Mouse (Mus musculus): ENCODE measurements at regions not wholly inside any gene's neighbourhood (a gene's known extent, or its start where the extent isn't known, plus 50 kb on each side); places are given as distances from the start of the nearest gene placed in this dataset.

DNA sequence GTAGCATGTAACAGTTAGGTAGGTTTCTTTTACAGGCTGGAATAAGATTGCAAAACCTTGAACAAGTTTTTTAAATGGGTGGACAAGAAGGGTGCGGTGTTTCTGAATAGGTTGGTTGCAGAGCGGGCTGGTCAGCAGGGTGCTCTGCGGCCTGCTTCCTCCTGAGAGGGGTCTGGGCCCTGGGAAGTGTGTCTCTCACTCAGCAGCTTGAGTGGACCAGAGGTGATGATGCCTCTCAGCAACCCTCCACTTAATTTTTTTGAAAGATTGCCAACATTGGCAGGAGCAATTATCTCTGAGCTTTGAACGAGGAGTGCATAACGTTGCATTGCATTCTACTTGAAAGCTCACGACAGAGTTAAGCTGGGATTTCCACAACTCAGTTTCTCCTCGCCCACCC lies 108.3 kb upstream of the Lnx1 start:
- H3K36me3 ChIP-seq (ENCODE audit: control insufficient read depth, insufficient read depth, low read length): no peaks in the 10 kb centered on the region
- 77% methylated on average over 7 of the region's 7 CpGs for WGBS
- no peak overlapping the region for H3K27ac ChIP-seq (ENCODE audit: low read depth)
- ATAC-seq (replicated peaks; ENCODE audit: low FRiP score, low TSS enrichment, low read depth) (no peak), DNase-seq (ENCODE audit: low spot score) (no peak)
- no peaks in the 10 kb centered on the region for H3K27me3 ChIP-seq (replicated peaks; ENCODE audit: control insufficient read depth, insufficient read depth, low read length)
- no peaks in the 10 kb centered on the region for H3K9me3 ChIP-seq (ENCODE audit: control insufficient read depth, low read length)
- H3K4me3 ChIP-seq (ENCODE audit: low read depth, low read length): no peak overlapping the region
- no peak overlapping the region for H3K4me2 ChIP-seq (ENCODE audit: low read length)
- H3K4me1 ChIP-seq (replicated peaks; ENCODE audit: control insufficient read depth, insufficient read depth, low read length): peaks cover 4% of the 10 kb centered on the region; the same call in 1 of the 2 replicates
- H3K9ac ChIP-seq (ENCODE audit: low read length): no peak overlapping the region

DNA sequence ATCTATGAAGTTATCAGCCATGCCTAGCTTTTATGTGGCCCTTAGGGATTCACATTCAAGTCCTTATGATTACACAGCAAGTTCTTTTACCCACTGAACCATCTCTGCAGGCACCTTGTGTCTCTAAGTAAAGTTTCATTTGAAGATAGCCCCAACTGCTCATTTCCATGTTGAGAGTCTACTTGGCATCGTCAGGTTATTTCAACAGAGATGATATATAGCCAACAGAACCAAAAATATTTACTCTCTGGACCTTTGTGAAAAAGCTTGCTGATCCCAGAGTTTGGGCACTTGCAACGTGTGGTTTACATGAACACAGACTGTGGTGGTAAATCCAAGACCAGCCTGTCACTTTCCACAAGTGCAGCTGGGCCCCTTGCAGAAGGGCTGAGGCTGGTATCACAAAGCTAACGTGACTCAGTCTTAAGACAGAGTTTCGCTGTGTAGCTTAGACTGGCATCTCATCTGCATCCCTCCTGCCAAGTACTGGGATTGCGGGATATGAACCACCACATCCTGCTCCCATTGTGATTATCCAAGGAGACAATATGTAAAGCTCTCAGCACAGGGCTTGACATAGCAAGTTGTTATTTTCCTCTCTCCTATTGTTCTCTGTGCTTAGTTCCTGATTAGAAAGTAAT lies 105.0 kb upstream of the Lnx1 start:
- ATAC-seq (replicated peaks; ENCODE audit: low FRiP score, low TSS enrichment, low read depth): no peak
- no peaks in the 10 kb centered on the region for H3K27me3 ChIP-seq (replicated peaks; ENCODE audit: control insufficient read depth, insufficient read depth, low read length)
- no peak for DNase-seq (ENCODE audit: low spot score)
- peaks cover 2% of the 10 kb centered on the region; the same call in 1 of the 2 replicates for H3K4me1 ChIP-seq (replicated peaks; ENCODE audit: control insufficient read depth, insufficient read depth, low read length)
- 53% methylated on average over 5 of the region's 5 CpGs for WGBS
- H3K9ac ChIP-seq (ENCODE audit: low read length): no peak overlapping the region
- H3K4me3 ChIP-seq (ENCODE audit: low read depth, low read length): no peak overlapping the region
- H3K9me3 ChIP-seq (ENCODE audit: control insufficient read depth, low read length): no peaks in the 10 kb centered on the region
- H3K4me2 ChIP-seq (ENCODE audit: low read length): no peak overlapping the region
- H3K27ac ChIP-seq (ENCODE audit: low read depth): no peak overlapping the region
- no peaks in the 10 kb centered on the region for H3K36me3 ChIP-seq (ENCODE audit: control insufficient read depth, insufficient read depth, low read length)

DNA sequence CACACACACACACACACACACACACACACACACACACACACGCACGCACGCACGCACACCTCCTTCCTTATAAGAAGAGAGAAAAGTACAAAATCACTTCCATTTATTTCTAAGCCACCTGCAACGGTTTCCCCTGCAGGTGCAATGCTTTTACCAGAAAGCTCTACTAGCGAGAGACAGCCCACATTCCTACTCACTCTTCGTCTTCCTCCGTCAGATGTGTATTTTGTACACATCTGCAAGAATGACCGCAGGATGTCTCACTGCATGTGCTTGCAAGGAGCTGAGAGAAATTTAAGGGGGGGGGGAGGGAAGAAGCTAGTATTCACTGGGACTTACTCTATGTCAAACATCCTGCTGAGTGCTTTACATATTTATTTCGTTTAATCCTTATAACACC lies 99.2 kb upstream of the Lnx1 start:
- 56% methylated on average over 8 of the region's 10 CpGs for WGBS
- no peaks in the 10 kb centered on the region for H3K36me3 ChIP-seq (ENCODE audit: control insufficient read depth, insufficient read depth, low read length)
- no peaks in the 10 kb centered on the region for H3K9me3 ChIP-seq (ENCODE audit: control insufficient read depth, low read length)
- H3K4me3 ChIP-seq (ENCODE audit: low read depth, low read length): no peak overlapping the region
- H3K27me3 ChIP-seq (replicated peaks; ENCODE audit: control insufficient read depth, insufficient read depth, low read length): no peaks in the 10 kb centered on the region
- H3K4me2 ChIP-seq (ENCODE audit: low read length): no peak overlapping the region
- DNase-seq (ENCODE audit: low spot score) (no peak), ATAC-seq (replicated peaks; ENCODE audit: low FRiP score, low TSS enrichment, low read depth) (no peak)
- no peak overlapping the region for H3K27ac ChIP-seq (ENCODE audit: low read depth)
- peaks cover 8% of the 10 kb centered on the region; the same call in 1 of the 2 replicates for H3K4me1 ChIP-seq (replicated peaks; ENCODE audit: control insufficient read depth, insufficient read depth, low read length)
- no peak overlapping the region for H3K9ac ChIP-seq (ENCODE audit: low read length)

DNA sequence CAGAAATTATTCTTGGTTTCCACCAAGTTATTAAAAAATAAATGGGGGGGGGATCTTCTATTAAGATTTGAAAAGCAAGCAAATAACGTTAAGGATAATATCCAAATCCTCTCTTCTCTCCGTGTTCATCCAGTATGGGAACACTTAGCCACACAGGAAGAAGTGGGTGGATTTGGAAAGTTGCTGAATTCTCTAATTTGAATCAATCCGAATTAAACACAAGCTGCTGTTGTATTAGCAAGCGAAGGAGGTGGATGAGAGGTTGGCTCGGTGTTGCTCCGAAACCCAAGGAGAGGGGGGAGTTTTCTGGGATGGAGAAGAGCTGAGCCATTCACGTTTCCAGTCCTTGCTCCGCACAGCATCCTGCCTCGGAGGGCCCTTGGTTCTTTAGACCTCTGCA lies 97.6 kb upstream of the Lnx1 start:
- DNase-seq (ENCODE audit: low spot score): no peak
- Histone ChIP-seq H3K27me3 (replicated peaks; ENCODE audit: control insufficient read depth, insufficient read depth, low read length) (no peaks in the 10 kb centered on the region), H3K4me2 (ENCODE audit: low read length) (no peak overlapping the region), H3K9ac (ENCODE audit: low read length) (no peak overlapping the region), H3K4me1 (replicated peaks; ENCODE audit: control insufficient read depth, insufficient read depth, low read length) (peaks cover 11% of the 10 kb centered on the region), H3K9me3 (ENCODE audit: control insufficient read depth, low read length) (no peaks in the 10 kb centered on the region), H3K36me3 (ENCODE audit: control insufficient read depth, insufficient read depth, low read length) (no peaks in the 10 kb centered on the region), H3K4me3 (ENCODE audit: low read depth, low read length) (no peak overlapping the region), H3K27ac (ENCODE audit: low read depth) (no peak overlapping the region)
- WGBS: 68% methylated on average over 9 of the region's 9 CpGs
- no peak for ATAC-seq (replicated peaks; ENCODE audit: low FRiP score, low TSS enrichment, low read depth)

DNA sequence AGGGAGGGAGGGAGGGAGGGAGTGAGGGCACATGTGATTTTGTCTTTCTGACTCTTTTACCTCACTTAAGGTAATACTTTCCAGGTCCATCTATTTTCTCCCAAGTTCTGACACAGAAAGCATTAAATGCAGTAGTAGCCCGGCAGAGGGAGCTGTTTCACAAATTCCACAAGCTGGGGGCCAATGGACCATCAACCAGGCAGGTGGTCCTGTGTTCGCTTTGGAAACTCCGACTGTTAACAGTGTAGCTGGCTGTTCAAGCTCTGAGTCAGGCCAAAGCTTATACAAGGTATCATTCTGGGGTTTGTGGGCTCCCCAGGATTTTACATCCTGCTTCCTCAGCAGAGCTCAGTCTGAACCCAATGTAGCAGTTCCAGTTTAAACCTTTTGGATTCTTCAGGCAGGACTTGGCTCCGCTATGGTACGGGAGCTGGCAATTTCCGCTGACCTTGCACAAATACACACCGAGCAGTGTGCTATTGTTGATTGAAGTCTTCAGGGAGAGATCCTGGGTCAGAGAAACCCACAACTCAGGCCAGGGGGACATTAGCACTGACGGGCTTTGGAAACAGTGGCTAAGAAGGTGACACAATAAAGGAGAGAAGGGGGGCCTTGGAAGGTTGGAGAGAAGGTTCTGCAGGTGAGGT lies 93.8 kb upstream of the Lnx1 start:
- ATAC-seq (replicated peaks; ENCODE audit: low FRiP score, low TSS enrichment, low read depth) (no peak), DNase-seq (ENCODE audit: low spot score) (peak; percentile 86)
- H3K4me2 ChIP-seq (ENCODE audit: low read length): no peak overlapping the region
- no peak overlapping the region for H3K9ac ChIP-seq (ENCODE audit: low read length)
- H3K27me3 ChIP-seq (replicated peaks; ENCODE audit: control insufficient read depth, insufficient read depth, low read length): no peaks in the 10 kb centered on the region
- H3K27ac ChIP-seq (ENCODE audit: low read depth): no peak overlapping the region
- peaks cover 33% of the 10 kb centered on the region for H3K4me1 ChIP-seq (replicated peaks; ENCODE audit: control insufficient read depth, insufficient read depth, low read length)
- no peaks in the 10 kb centered on the region for H3K36me3 ChIP-seq (ENCODE audit: control insufficient read depth, insufficient read depth, low read length)
- WGBS: 40% methylated on average over 8 of the region's 8 CpGs
- H3K9me3 ChIP-seq (ENCODE audit: control insufficient read depth, low read length): no peaks in the 10 kb centered on the region; the same call in 1 of the 2 replicates
- no peak overlapping the region for H3K4me3 ChIP-seq (ENCODE audit: low read depth, low read length)

DNA sequence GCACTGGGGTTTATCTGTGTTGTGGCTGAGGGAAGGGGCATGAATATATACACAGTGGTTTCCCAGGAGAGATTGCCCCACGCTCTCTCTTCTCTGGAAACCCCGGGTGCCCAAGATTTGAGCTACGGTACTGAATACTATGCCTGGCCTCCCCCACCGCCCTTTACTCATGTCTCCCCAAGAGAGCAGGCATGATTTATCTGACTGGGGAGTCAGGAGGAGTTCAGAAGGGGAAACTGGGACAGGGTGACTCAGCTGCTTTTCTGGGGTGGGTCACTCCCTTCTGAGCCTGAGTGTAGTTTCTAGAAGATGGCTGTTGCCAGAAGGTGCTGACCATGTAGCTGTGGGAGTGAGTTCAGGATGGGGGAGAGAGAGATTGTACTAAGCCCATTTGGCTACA lies 92.0 kb upstream of the Lnx1 start:
- Histone ChIP-seq H3K9me3 (ENCODE audit: control insufficient read depth, low read length) (no peaks in the 10 kb centered on the region; the same call in 1 of the 2 replicates), H3K36me3 (ENCODE audit: control insufficient read depth, insufficient read depth, low read length) (no peaks in the 10 kb centered on the region), H3K4me1 (replicated peaks; ENCODE audit: control insufficient read depth, insufficient read depth, low read length) (peaks cover 33% of the 10 kb centered on the region), H3K27ac (ENCODE audit: low read depth) (no peak overlapping the region), H3K4me3 (ENCODE audit: low read depth, low read length) (no peak overlapping the region), H3K4me2 (ENCODE audit: low read length) (no peak overlapping the region), H3K27me3 (replicated peaks; ENCODE audit: control insufficient read depth, insufficient read depth, low read length) (no peaks in the 10 kb centered on the region), H3K9ac (ENCODE audit: low read length) (no peak overlapping the region)
- ATAC-seq (replicated peaks; ENCODE audit: low FRiP score, low TSS enrichment, low read depth) (no peak), DNase-seq (ENCODE audit: low spot score) (no peak)
- WGBS: 84% methylated on average over 4 of the region's 4 CpGs

DNA sequence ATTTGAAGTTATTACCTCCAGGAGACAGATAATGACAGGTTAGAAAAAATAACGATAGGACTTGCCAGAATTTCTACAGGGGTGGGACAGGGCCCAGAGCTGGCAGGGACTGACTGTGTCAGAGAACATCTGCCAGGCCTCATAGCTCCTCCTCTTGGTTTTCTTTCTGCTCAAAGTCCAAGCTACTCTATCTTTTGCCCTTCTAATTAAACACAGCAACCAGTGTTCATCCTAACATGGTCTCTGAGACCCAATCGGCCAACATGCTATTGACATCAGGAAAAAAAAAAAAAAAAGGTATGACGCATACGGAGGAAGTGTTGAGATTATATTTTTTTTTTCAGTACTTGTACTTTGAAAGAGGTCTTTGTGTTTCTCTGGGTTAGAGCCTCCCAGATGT lies 90.7 kb upstream of the Lnx1 start:
- DNase-seq (ENCODE audit: low spot score): no peak
- Histone ChIP-seq H3K27ac (ENCODE audit: low read depth) (peak overlapping the region; percentile 87), H3K9ac (ENCODE audit: low read length) (no peak overlapping the region), H3K36me3 (ENCODE audit: control insufficient read depth, insufficient read depth, low read length) (no peaks in the 10 kb centered on the region), H3K4me1 (replicated peaks; ENCODE audit: control insufficient read depth, insufficient read depth, low read length) (peaks cover 31% of the 10 kb centered on the region), H3K4me2 (ENCODE audit: low read length) (no peak overlapping the region), H3K27me3 (replicated peaks; ENCODE audit: control insufficient read depth, insufficient read depth, low read length) (no peaks in the 10 kb centered on the region), H3K4me3 (ENCODE audit: low read depth, low read length) (no peak overlapping the region), H3K9me3 (ENCODE audit: control insufficient read depth, low read length) (no peaks in the 10 kb centered on the region; the same call in 1 of the 2 replicates)
- no peak for ATAC-seq (replicated peaks; ENCODE audit: low FRiP score, low TSS enrichment, low read depth)
- 23% methylated on average over 4 of the region's 4 CpGs for WGBS

DNA sequence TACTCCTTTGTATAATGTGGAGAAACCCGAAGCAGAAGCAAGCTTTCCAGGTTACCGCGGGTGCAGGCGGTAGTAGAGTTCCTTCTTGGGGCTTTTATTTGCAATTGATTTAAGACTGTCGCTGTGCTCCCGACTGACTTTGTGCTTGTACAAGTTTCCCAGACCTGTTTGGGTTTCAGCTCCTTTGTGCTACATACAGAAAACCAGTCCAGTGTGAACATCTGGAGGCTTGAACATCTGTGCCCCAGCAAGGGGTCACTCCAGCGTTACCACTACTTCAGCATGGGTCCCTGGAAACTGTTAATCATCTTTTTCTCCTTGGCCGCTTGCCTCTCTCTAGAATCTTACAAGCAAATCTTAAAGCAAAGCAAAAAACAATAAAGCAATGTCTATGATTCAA lies 90.2 kb upstream of the Lnx1 start:
- ATAC-seq (replicated peaks; ENCODE audit: low FRiP score, low TSS enrichment, low read depth): no peak
- Histone ChIP-seq H3K36me3 (ENCODE audit: control insufficient read depth, insufficient read depth, low read length) (no peaks in the 10 kb centered on the region), H3K27me3 (replicated peaks; ENCODE audit: control insufficient read depth, insufficient read depth, low read length) (no peaks in the 10 kb centered on the region), H3K4me2 (ENCODE audit: low read length) (peak overlapping the region; percentile 29; the same call in 1 of the 2 replicates), H3K4me1 (replicated peaks; ENCODE audit: control insufficient read depth, insufficient read depth, low read length) (peaks cover 31% of the 10 kb centered on the region), H3K9me3 (ENCODE audit: control insufficient read depth, low read length) (no peaks in the 10 kb centered on the region; the same call in 1 of the 2 replicates), H3K27ac (ENCODE audit: low read depth) (peak overlapping the region; percentile 87), H3K9ac (ENCODE audit: low read length) (no peak overlapping the region), H3K4me3 (ENCODE audit: low read depth, low read length) (no peak overlapping the region)
- 12% methylated on average over 8 of the region's 8 CpGs for WGBS
- DNase-seq (ENCODE audit: low spot score): peak; percentile 64

DNA sequence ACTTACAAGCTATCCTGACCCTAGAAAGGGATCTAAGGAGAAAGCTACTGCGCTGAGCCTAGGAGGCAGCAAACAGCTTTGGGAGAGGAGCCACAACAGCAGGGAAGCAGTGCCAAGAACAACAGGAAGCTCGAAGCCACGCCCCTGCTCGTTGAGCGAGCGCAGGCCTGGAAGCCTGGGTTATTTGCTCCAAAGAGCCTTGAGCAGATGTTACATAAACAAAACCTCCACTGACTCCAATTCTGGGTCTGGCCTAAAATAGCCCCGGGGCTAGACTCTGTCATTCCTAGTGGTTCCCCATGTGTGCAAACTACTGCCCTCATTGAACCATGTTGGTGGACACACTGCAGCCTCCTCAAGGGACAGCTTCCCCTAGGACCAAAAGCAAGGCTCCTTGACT lies 89.6 kb upstream of the Lnx1 start:
- Histone ChIP-seq H3K36me3 (ENCODE audit: control insufficient read depth, insufficient read depth, low read length) (no peaks in the 10 kb centered on the region), H3K9ac (ENCODE audit: low read length) (no peak overlapping the region), H3K27me3 (replicated peaks; ENCODE audit: control insufficient read depth, insufficient read depth, low read length) (no peaks in the 10 kb centered on the region), H3K4me2 (ENCODE audit: low read length) (peak overlapping the region; percentile 29), H3K9me3 (ENCODE audit: control insufficient read depth, low read length) (no peaks in the 10 kb centered on the region; the same call in 1 of the 2 replicates), H3K4me1 (replicated peaks; ENCODE audit: control insufficient read depth, insufficient read depth, low read length) (peaks cover 31% of the 10 kb centered on the region), H3K4me3 (ENCODE audit: low read depth, low read length) (no peak overlapping the region), H3K27ac (ENCODE audit: low read depth) (peak overlapping the region; percentile 87)
- ATAC-seq (replicated peaks; ENCODE audit: low FRiP score, low TSS enrichment, low read depth) (peak; percentile 77), DNase-seq (ENCODE audit: low spot score) (peak; percentile 83)
- WGBS: 3% methylated on average over 7 of the region's 7 CpGs

Data from intestine, embryonic 14.5 days (tissue).